Comparison of ENCODE assay signal across 7 mouse cellular contexts in genomic region chr4:129251482-129252125, GRCm38 (mm10). TPM values are rescaled to one million over a fixed set of nuclear protein-coding genes. Genes with fewer than 3 reads are reported as not detected.
DNase-seq lines count a peak whose midpoint lies in the region; ATAC-seq lines count a peak whose summit lies in the region.

No protein-coding gene starts in this region.

- DNase-seq in MEL-GATA-1-ER (ENCODE audit: extremely low read depth, low read depth): peak; percentile 76
- peak; percentile 74 for DNase-seq in embryo, embryonic 10.5 days (ENCODE audit: low spot score)
- DNase-seq in kidney, adult 18-20 months: peak; percentile 60
- no peak for DNase-seq in frontal cortex, postnatal 36 days (ENCODE audit: low spot score in 2 of 2)
- no peak for DNase-seq in Muller cell, postnatal 12 days (ENCODE audit: inconsistent ontology term)
- no peak for DNase-seq in right cerebral cortex, postnatal 25 days

- peak; percentile 58 for ATAC-seq in megakaryocyte progenitor cell, adult 5-6 weeks (replicated peaks; ENCODE audit: poor library complexity)

RNA-seq across cellular contexts. Expression of gene C77080, which starts 9.6 kb away (rescaled TPM):
- 0.12 and 0.25 TPM in 2 replicates for total RNA-seq in megakaryocyte progenitor cell, adult 5-6 weeks (2015)
- not detected in 2 replicates for total RNA-seq in megakaryocyte progenitor cell, adult 5-6 weeks (2017)

RNA-seq across cellular contexts. Expression of gene Sync, which starts 35.8 kb away (rescaled TPM):
- not detected in 2 replicates for total RNA-seq in megakaryocyte progenitor cell, adult 5-6 weeks (2015)
- total RNA-seq in megakaryocyte progenitor cell, adult 5-6 weeks (2017): 0.08 TPM in 1 of 2 replicates, not detected in the other

Comparison
In these comparisons a context has a peak if more than half of its experiments do, and no peak if none do; other contexts are left out.
1. DNase-seq: peak in MEL-GATA-1-ER (single experiment), embryo, embryonic 10.5 days (single experiment) and kidney, adult 18-20 months (single experiment); none in frontal cortex, postnatal 36 days (0 of 2), Muller cell, postnatal 12 days (single experiment) and right cerebral cortex, postnatal 25 days (single experiment).